Mouse (Mus musculus) intestine, embryonic 14.5 days (tissue): ENCODE measurements around the gene Nol9. TPM values are rescaled to one million over a fixed set of nuclear protein-coding genes. Genes with fewer than 3 reads are reported as not detected.
A peak's percentile ranks its signal among the peaks of the same experiment; 100 is the strongest.

Experiments
- ATAC-seq: fragments of 200-750 bp; cut with Nextera tagmentation; replicated peaks from 2 replicates; pipeline ENCODE4 v1.8.0; 2017; ENCODE audit warnings: low read depth, moderate number of reproducible peaks, moderate TSS enrichment, moderate library complexity; ENCODE audit not compliant: low FRiP score, low TSS enrichment
- DNase-seq: peaks from one replicate; pipeline ENCODE4 v3.0.0-alpha.2; 2018; ENCODE audit warnings: low spot score
- H3K27ac ChIP-seq: fragments of 300-500 bp; sonication (generic); 2 replicates; pipeline ENCODE4 v1.5.1; 2014; ENCODE audit warnings: low read depth, mild to moderate bottlenecking, control low read depth
- H3K27me3 ChIP-seq: fragments of 300-500 bp; sonication (generic); replicated peaks from 2 replicates; pipeline ENCODE4 v1.6.1; 2014; ENCODE audit warnings: low read length, control low read depth; ENCODE audit not compliant: control insufficient read depth, insufficient read depth
- H3K36me3 ChIP-seq: fragments of 300-500 bp; sonication (generic); 2 replicates; pipeline ENCODE4 v1.6.1; 2014; ENCODE audit warnings: low read length, control low read depth; ENCODE audit not compliant: control insufficient read depth, insufficient read depth
- H3K4me1 ChIP-seq: fragments of 300-500 bp; sonication (generic); replicated peaks from 2 replicates; pipeline ENCODE4 v1.6.1; 2014; ENCODE audit warnings: low read length, control low read depth, mixed read lengths; ENCODE audit not compliant: control insufficient read depth, insufficient read depth
- H3K4me2 ChIP-seq: fragments of 300-500 bp; sonication (generic); 2 replicates; pipeline ENCODE4 v1.6.1; 2014; ENCODE audit warnings: low read length
- H3K4me3 ChIP-seq: fragments of 300-500 bp; sonication (generic); 2 replicates; pipeline ENCODE4 v1.5.1; 2014; ENCODE audit warnings: low read depth, low read length, control low read depth, mixed read lengths
- H3K9ac ChIP-seq: fragments of 300-500 bp; sonication (generic); 2 replicates; pipeline ENCODE4 v1.6.1; 2014; ENCODE audit warnings: mild to moderate bottlenecking, low read length
- H3K9me3 ChIP-seq: fragments of 300-500 bp; sonication (generic); 2 replicates; pipeline ENCODE4 v1.6.1; 2016; ENCODE audit warnings: low read length, control low read depth; ENCODE audit not compliant: control insufficient read depth
- WGBS: fragments of 180-500 bp; shearing (Covaris S2); extraction: QIAGEN DNeasy Blood & Tissue Kit; methylation state at CpG from one replicate; pipeline ENCODE4 v1.1.7; 2014; 5-methylcytosine and 5-hydroxymethylcytosine counted together
- polyA plus RNA-seq: library from polyadenylated mRNA; unstranded; fragments of >200 nt; fragmentation: Nextera tagmentation; extraction: Ambion mirVana; gene quantifications from 2 replicates; pipeline ENCODE4 v1.2.1, GENCODE M21; 2014

The Nol9 gene
- polyA plus RNA-seq, 1 experiment from 2014 or later: 36.0 TPM

GRCm38 (mm10) chr4:152074548-152074947 is 35.4 kb downstream of the Nol9 start:
- Histone ChIP-seq H3K9ac (no peak overlapping the region), H3K36me3 (no peaks in the 10 kb centered on the region), H3K9me3 (no peaks in the 10 kb centered on the region), H3K4me1 (peaks cover 4% of the 10 kb centered on the region; the same call in 1 of the 2 replicates), H3K27me3 (no peaks in the 10 kb centered on the region), H3K4me2 (no peak overlapping the region), H3K27ac (no peak overlapping the region), H3K4me3 (no peak overlapping the region)
- DNase-seq (no peak), ATAC-seq (no peak)
- 81% methylated on average over 9 of the region's 9 CpGs for WGBS

- Histone ChIP-seq H3K9ac (no peak overlapping the region), H3K4me3 (no peak overlapping the region), H3K4me1 (peaks cover 3% of the 10 kb centered on the region; the same call in 1 of the 2 replicates), H3K27me3 (no peaks in the 10 kb centered on the region), H3K27ac (no peak overlapping the region), H3K36me3 (no peaks in the 10 kb centered on the region), H3K9me3 (no peaks in the 10 kb centered on the region), H3K4me2 (no peak overlapping the region)
- 88% methylated on average over 9 of the region's 9 CpGs for WGBS
- no peak for ATAC-seq
- no peak for DNase-seq
Measured at GRCm38 (mm10) chr4:152077191-152077590, 38.1 kb downstream of the Nol9 start.

- Histone ChIP-seq H3K4me1 (no peaks in the 10 kb centered on the region), H3K4me2 (no peak overlapping the region), H3K36me3 (no peaks in the 10 kb centered on the region), H3K9me3 (no peaks in the 10 kb centered on the region), H3K27me3 (no peaks in the 10 kb centered on the region), H3K27ac (no peak overlapping the region), H3K9ac (no peak overlapping the region), H3K4me3 (no peak overlapping the region)
- ATAC-seq (no peak), DNase-seq (no peak)
- 90% methylated on average over 10 of the region's 10 CpGs for WGBS
Measured at GRCm38 (mm10) chr4:152078105-152078530, 39.0 kb downstream of the Nol9 start.

GRCm38 (mm10) chr4:152079261-152079660 is 40.1 kb downstream of the Nol9 start:
- no peaks in the 10 kb centered on the region for H3K27me3 ChIP-seq
- no peaks in the 10 kb centered on the region for H3K36me3 ChIP-seq
- no peak for DNase-seq
- H3K9ac ChIP-seq: no peak overlapping the region
- no peak overlapping the region for H3K27ac ChIP-seq
- H3K9me3 ChIP-seq: no peaks in the 10 kb centered on the region
- ATAC-seq: no peak
- no peak overlapping the region for H3K4me2 ChIP-seq
- 88% methylated on average over 3 of the region's 3 CpGs for WGBS
- no peaks in the 10 kb centered on the region for H3K4me1 ChIP-seq
- no peak overlapping the region for H3K4me3 ChIP-seq

- Histone ChIP-seq H3K4me1 (no peaks in the 10 kb centered on the region), H3K9me3 (no peaks in the 10 kb centered on the region), H3K27me3 (no peaks in the 10 kb centered on the region), H3K27ac (no peak overlapping the region), H3K4me2 (no peak overlapping the region), H3K36me3 (no peaks in the 10 kb centered on the region), H3K9ac (no peak overlapping the region), H3K4me3 (no peak overlapping the region)
- ATAC-seq: no peak
- no peak for DNase-seq
- WGBS: 69% methylated on average over 7 of the region's 7 CpGs
Measured at GRCm38 (mm10) chr4:152079931-152080330, 40.8 kb downstream of the Nol9 start.

- WGBS: 72% methylated on average over 7 of the region's 7 CpGs
- Histone ChIP-seq H3K4me3 (no peak overlapping the region), H3K4me2 (no peak overlapping the region), H3K9ac (no peak overlapping the region), H3K36me3 (no peaks in the 10 kb centered on the region), H3K4me1 (peaks cover 16% of the 10 kb centered on the region), H3K27me3 (no peaks in the 10 kb centered on the region), H3K9me3 (no peaks in the 10 kb centered on the region), H3K27ac (no peak overlapping the region)
- ATAC-seq (no peak), DNase-seq (no peak)
Measured at GRCm38 (mm10) chr4:152083611-152084220, 44.6 kb downstream of the Nol9 start.

GRCm38 (mm10) chr4:152084616-152085015 is 45.5 kb downstream of the Nol9 start:
- peaks cover 16% of the 10 kb centered on the region for H3K4me1 ChIP-seq
- H3K36me3 ChIP-seq: no peaks in the 10 kb centered on the region
- no peak overlapping the region for H3K4me2 ChIP-seq
- ATAC-seq (no peak), DNase-seq (no peak)
- no peak overlapping the region for H3K9ac ChIP-seq
- H3K9me3 ChIP-seq: no peaks in the 10 kb centered on the region
- no peaks in the 10 kb centered on the region for H3K27me3 ChIP-seq
- no peak overlapping the region for H3K27ac ChIP-seq
- no peak overlapping the region for H3K4me3 ChIP-seq
- 82% methylated on average over 7 of the region's 7 CpGs for WGBS

GRCm38 (mm10) chr4:152086505-152087210 is 47.5 kb downstream of the Nol9 start:
- H3K27ac ChIP-seq: peak overlapping the region; percentile 6; the same call in 1 of the 2 replicates
- WGBS: under 1% methylated on average over 55 of the region's 92 CpGs
- peaks cover 16% of the 10 kb centered on the region for H3K4me1 ChIP-seq
- H3K36me3 ChIP-seq: no peaks in the 10 kb centered on the region
- peak overlapping the region; percentile 65 for H3K4me3 ChIP-seq
- no peaks in the 10 kb centered on the region for H3K27me3 ChIP-seq
- peak overlapping the region; percentile 77 for H3K9ac ChIP-seq
- peak; percentile 83 for DNase-seq
- no peaks in the 10 kb centered on the region for H3K9me3 ChIP-seq
- peak overlapping the region; percentile 65 for H3K4me2 ChIP-seq
- peak; percentile 90 for ATAC-seq
